Mouse (Mus musculus) Patski (cell line): ENCODE measurements around the gene Kndc1. TPM values are rescaled to one million over a fixed set of nuclear protein-coding genes. Genes with fewer than 3 reads are reported as not detected.

Experiments
- ATAC-seq: fragments of 100-300 bp; one replicate; pipeline ENCODE4 v1.8.0; 2021
- CTCF ChIA-PET: fragments of 350-600 bp; sonication (Branson Sonifier 250); formaldehyde crosslinking; loops from one replicate; lab custom pipeline; 2022; ENCODE audit warnings: inconsistent platforms; lab: Charles Lee
- POLR2A ChIA-PET: fragments of 350-600 bp; sonication (Branson Sonifier 250); formaldehyde crosslinking; loops from one replicate; lab custom pipeline; 2022; ENCODE audit warnings: antibody characterized with exemption, inconsistent platforms; lab: Charles Lee
- DNase-seq: peaks from one replicate; pipeline ENCODE4 v3.0.0-alpha.2; 2011; ENCODE audit warnings: low read depth, low spot score
- H3K27me3 ChIP-seq: fragments of 371-371 bp; one replicate; pipeline ENCODE4 v1.5.1; 2021
- CTCF ChIP-seq: fragments of 100-300 bp; IDR thresholded peaks from one replicate; pipeline ENCODE4 v1.5.1; 2021
- in situ Hi-C: fragments of 300-500 bp; cut with MboI; formaldehyde crosslinking; loops from 3 replicates; pipeline ENCODE4 v1.11.1; 2018; ENCODE audit warnings: low pct_unique_long_range_greater_than_20kb, mixed read lengths
- polyA plus RNA-seq: library from polyadenylated mRNA; unstranded; gene quantifications from one replicate; pipeline ENCODE4 v1.2.3, GENCODE M21; 2021

Gene Kndc1
- polyA plus RNA-seq, 1 experiment from 2014 or later, result 0.54 TPM

- ChIA-PET CTCF (no interaction called here), POLR2A (interaction anchor here (0.6 kb wide), 1 partner anchor 24 kb away, joined by 3 read pairs; no protein-coding TSS in a partner anchor)
- TF ChIP-seq CTCF, result no peak
- in situ Hi-C loops, result loop anchor here (5.0 to 10.0 kb wide), 2 partner anchors 94 to 166 kb away; partner anchors contain the start of gene Adam8
- peaks cover 15% of the 10 kb centered on the region for H3K27me3 ChIP-seq
- DNase-seq (no peak), ATAC-seq (no peak)
These were observed 6.4 kb downstream of the Kndc1 start for GRCm38 (mm10) chr7:139900896-139901295.

GRCm38 (mm10) chr7:139901981-139902380 lies 7.5 kb downstream of the Kndc1 start:
- ATAC-seq (no peak), DNase-seq (no peak)
- CTCF ChIA-PET, result interaction anchor here (0.9 kb wide), 1 partner anchor 286 kb away, joined by 3 read pairs; no protein-coding TSS in a partner anchor
- POLR2A ChIA-PET, result no interaction called here
- peaks cover 11% of the 10 kb centered on the region for H3K27me3 ChIP-seq
- in situ Hi-C loops, result loop anchor here (5.0 to 10.0 kb wide), 2 partner anchors 93 to 165 kb away; partner anchors contain the start of gene Adam8
- no peak for TF ChIP-seq CTCF

- ChIA-PET CTCF (interaction anchor here (0.8 to 2.1 kb wide), 4 partner anchors 9 to 24 kb away, joined by 3 to 7 read pairs (median 4); partner anchors contain the start of gene Kndc1), POLR2A (no interaction called here)
- H3K27me3 ChIP-seq, result peaks cover 4% of the 10 kb centered on the region
- no peak for DNase-seq
- no peak for TF ChIP-seq CTCF
- in situ Hi-C loops, result loop anchor here (10.0 kb wide), 1 partner anchor 90 kb away; the partner anchor contains the start of gene Adam8
- ATAC-seq, result no peak
These were observed 10.8 kb downstream of the Kndc1 start for GRCm38 (mm10) chr7:139905261-139905660.

GRCm38 (mm10) chr7:139905661-139906060 lies 11.2 kb downstream of the Kndc1 start:
- CTCF ChIA-PET, result interaction anchor here (0.8 to 2.1 kb wide), 4 partner anchors 9 to 24 kb away, joined by 3 to 7 read pairs (median 4); partner anchors contain the start of gene Kndc1
- TF ChIP-seq CTCF, result no peak
- POLR2A ChIA-PET, result no interaction called here

GRCm38 (mm10) chr7:139908176-139908575 lies 13.7 kb downstream of the Kndc1 start:
- POLR2A ChIA-PET, result no interaction called here
- peaks cover 4% of the 10 kb centered on the region for H3K27me3 ChIP-seq
- CTCF ChIA-PET, result interaction anchor here (1.3 kb wide), 1 partner anchor 86 kb away, joined by 3 read pairs; no protein-coding TSS in a partner anchor
- DNase-seq (no peak), ATAC-seq (no peak)
- in situ Hi-C loops, result loop anchor here (10.0 kb wide), 1 partner anchor 87 kb away; the partner anchor contains the start of gene Adam8
- TF ChIP-seq CTCF, result no peak

More at GRCm38 (mm10) chr7:139905661-139906060, 11.2 kb downstream of the Kndc1 start:
- in situ Hi-C loops, result loop anchor here (10.0 kb wide), 1 partner anchor 89 kb away; the partner anchor contains the start of gene Adam8
- DNase-seq, result no peak
- peaks cover 4% of the 10 kb centered on the region for H3K27me3 ChIP-seq
- ATAC-seq, result peak; percentile 68

- H3K27me3 ChIP-seq, result peaks cover 4% of the 10 kb centered on the region
- ChIA-PET CTCF (no interaction called here), POLR2A (no interaction called here)
- in situ Hi-C loops, result loop anchor here (10.0 kb wide), 1 partner anchor 85 kb away; the partner anchor contains the start of gene Adam8
- ATAC-seq, result no peak
- TF ChIP-seq CTCF, result no peak
- DNase-seq, result no peak
These were observed 15.0 kb downstream of the Kndc1 start for GRCm38 (mm10) chr7:139909469-139909868.

GRCm38 (mm10) chr7:139910204-139910835 lies 15.8 kb downstream of the Kndc1 start:
- TF ChIP-seq CTCF, result no peak
- ChIA-PET CTCF (interaction anchor here (0.6 kb wide), 1 partner anchor 28 kb away, joined by 3 read pairs; no protein-coding TSS in a partner anchor), POLR2A (no interaction called here)
- H3K27me3 ChIP-seq, result peaks cover under 1% of the 10 kb centered on the region
- in situ Hi-C loops, result no loop called here
- ATAC-seq (no peak), DNase-seq (no peak)

- CTCF ChIA-PET, result interaction anchor here (1.1 to 1.2 kb wide), 2 partner anchors 16 to 80 kb away, joined by 3 read pairs; no protein-coding TSS in a partner anchor
- TF ChIP-seq CTCF, result no peak
- in situ Hi-C loops, result no loop called here
- ATAC-seq, result no peak
- POLR2A ChIA-PET, result no interaction called here
- no peaks in the 10 kb centered on the region for H3K27me3 ChIP-seq
- DNase-seq, result no peak
These were observed 19.9 kb downstream of the Kndc1 start for GRCm38 (mm10) chr7:139914141-139915047.

GRCm38 (mm10) chr7:139915646-139916257 lies 21.3 kb downstream of the Kndc1 start:
- ChIA-PET CTCF (no interaction called here), POLR2A (no interaction called here)
- DNase-seq, result no peak
- no peak for ATAC-seq
- no peak for TF ChIP-seq CTCF
- in situ Hi-C loops, result no loop called here
- no peaks in the 10 kb centered on the region for H3K27me3 ChIP-seq

- ChIA-PET CTCF (no interaction called here), POLR2A (no interaction called here)
- no peaks in the 10 kb centered on the region for H3K27me3 ChIP-seq
- ATAC-seq (no peak), DNase-seq (no peak)
- TF ChIP-seq CTCF, result no peak
- in situ Hi-C loops, result no loop called here
These were observed 21.8 kb downstream of the Kndc1 start for GRCm38 (mm10) chr7:139916345-139916744.
